Mouse (Mus musculus): ENCODE measurements around the gene Mtus2. TPM values are rescaled to one million over a fixed set of nuclear protein-coding genes. Genes with fewer than 3 reads are reported as not detected.

The Mtus2 gene
- 1.7 TPM for polyA plus RNA-seq (2017; shearing (Covaris generic))

GRCm38 (mm10) chr5:147956821-147957564, at the start of gene Mtus2:
Gene Mtus2 (plus strand): TSS chr5:147957320.

Other genes starting within 250 kb of the Mtus2 start
- not detected for gene Flt1, start 231.3 kb upstream of the Mtus2 start, polyA plus RNA-seq (2017; shearing (Covaris generic))
- gene Pomp, start 96.9 kb upstream of the Mtus2 start, polyA plus RNA-seq (2017; shearing (Covaris generic)): 411 TPM
- 31.1 TPM for gene Slc46a3, start 62.5 kb upstream of the Mtus2 start, polyA plus RNA-seq (2017; shearing (Covaris generic))

Data from inflammation-experienced regulatory T-cells, adult 16 weeks (primary cell).